Mouse (Mus musculus): ENCODE results near the gene Mboat2. TPM values are rescaled to one million over a fixed set of nuclear protein-coding genes. Genes with fewer than 3 reads are reported as not detected.
A peak's percentile ranks its signal among the peaks of the same experiment; 100 is the strongest.

Gene Mboat2
- polyA plus RNA-seq, 1 experiment from 2014 or later = 2.8 TPM

- no peak overlapping the region for H3K9ac ChIP-seq (ENCODE audit: low read depth, low read length)
- no peak for ATAC-seq (ENCODE audit: low read depth)
- H3K4me2 ChIP-seq (ENCODE audit: low read depth, low read length) = no peak overlapping the region
- no peak overlapping the region for H3K27ac ChIP-seq (ENCODE audit: low read length)
- H3K4me3 ChIP-seq (ENCODE audit: low read depth, low read length) = no peak overlapping the region
- H3K36me3 ChIP-seq (ENCODE audit: control insufficient read depth, insufficient read depth) = no peaks in the 10 kb centered on the region
- 41% methylated on average over 8 of the region's 8 CpGs for WGBS (ENCODE audit: insufficient replicate concordance)
- H3K4me1 ChIP-seq (ENCODE audit: control insufficient read depth, low read depth, low read length) = peaks cover 20% of the 10 kb centered on the region
- no peaks in the 10 kb centered on the region for H3K9me3 ChIP-seq (replicated peaks; ENCODE audit: control insufficient read depth, low read length)
- no peaks in the 10 kb centered on the region for H3K27me3 ChIP-seq (ENCODE audit: control insufficient read depth, insufficient read depth, low read depth, low read length)
Observed at GRCm38 (mm10) chr12:24972371-24973350, 142.0 kb downstream of the Mboat2 start.

GRCm38 (mm10) chr12:24973586-24973985, 142.9 kb downstream of the Mboat2 start:
- Histone ChIP-seq H3K27me3 (ENCODE audit: control insufficient read depth, insufficient read depth, low read depth, low read length) (no peaks in the 10 kb centered on the region), H3K27ac (ENCODE audit: low read length) (no peak overlapping the region), H3K36me3 (ENCODE audit: control insufficient read depth, insufficient read depth) (no peaks in the 10 kb centered on the region), H3K4me1 (ENCODE audit: control insufficient read depth, low read depth, low read length) (peaks cover 20% of the 10 kb centered on the region), H3K9me3 (replicated peaks; ENCODE audit: control insufficient read depth, low read length) (no peaks in the 10 kb centered on the region), H3K4me3 (ENCODE audit: low read depth, low read length) (no peak overlapping the region), H3K9ac (ENCODE audit: low read depth, low read length) (no peak overlapping the region), H3K4me2 (ENCODE audit: low read depth, low read length) (no peak overlapping the region)
- 15% methylated on average over 5 of the region's 5 CpGs for WGBS (ENCODE audit: insufficient replicate concordance)
- no peak; the same call in 1 of the 2 replicates for ATAC-seq (ENCODE audit: low read depth)

- Histone ChIP-seq H3K4me1 (ENCODE audit: control insufficient read depth, low read depth, low read length) (peaks cover 20% of the 10 kb centered on the region), H3K4me3 (ENCODE audit: low read depth, low read length) (peak within 1 kb of the TSS; percentile 89), H3K27me3 (ENCODE audit: control insufficient read depth, insufficient read depth, low read depth, low read length) (no peaks in the 10 kb centered on the region), H3K4me2 (ENCODE audit: low read depth, low read length) (peak within 1 kb of the TSS; percentile 89), H3K9ac (ENCODE audit: low read depth, low read length) (peak within 1 kb of the TSS; percentile 80), H3K9me3 (replicated peaks; ENCODE audit: control insufficient read depth, low read length) (no peaks in the 10 kb centered on the region), H3K36me3 (ENCODE audit: control insufficient read depth, insufficient read depth) (no peaks in the 10 kb centered on the region), H3K27ac (ENCODE audit: low read length) (peak within 1 kb of the TSS; percentile 90)
- 13% methylated on average over 29 of the region's 29 CpGs for WGBS (ENCODE audit: insufficient replicate concordance)
- peak; percentile 86 for ATAC-seq (ENCODE audit: low read depth)
Observed at GRCm38 (mm10) chr12:24974446-24975114, 143.9 kb downstream of the Mboat2 start, which contains the start of gene Kidins220. Kidins220 (plus strand) TSS chr12:24974925.

GRCm38 (mm10) chr12:24975115-24975733, 144.5 kb downstream of the Mboat2 start:
- Histone ChIP-seq H3K4me3 (ENCODE audit: low read depth, low read length) (peak overlapping the region; percentile 89), H3K4me2 (ENCODE audit: low read depth, low read length) (peak overlapping the region; percentile 89), H3K27me3 (ENCODE audit: control insufficient read depth, insufficient read depth, low read depth, low read length) (no peaks in the 10 kb centered on the region), H3K36me3 (ENCODE audit: control insufficient read depth, insufficient read depth) (no peaks in the 10 kb centered on the region), H3K27ac (ENCODE audit: low read length) (peak overlapping the region; percentile 90), H3K4me1 (ENCODE audit: control insufficient read depth, low read depth, low read length) (peaks cover 20% of the 10 kb centered on the region), H3K9ac (ENCODE audit: low read depth, low read length) (peak overlapping the region; percentile 80), H3K9me3 (replicated peaks; ENCODE audit: control insufficient read depth, low read length) (no peaks in the 10 kb centered on the region)
- ATAC-seq (ENCODE audit: low read depth) = peak; percentile 68
- under 1% methylated on average over 31 of the region's 31 CpGs for WGBS (ENCODE audit: insufficient replicate concordance)

GRCm38 (mm10) chr12:24985226-24985625, 154.5 kb downstream of the Mboat2 start:
- Histone ChIP-seq H3K27ac (ENCODE audit: low read length) (no peak overlapping the region), H3K27me3 (ENCODE audit: control insufficient read depth, insufficient read depth, low read depth, low read length) (no peaks in the 10 kb centered on the region), H3K9ac (ENCODE audit: low read depth, low read length) (no peak overlapping the region), H3K36me3 (ENCODE audit: control insufficient read depth, insufficient read depth) (peaks cover 7% of the 10 kb centered on the region), H3K4me3 (ENCODE audit: low read depth, low read length) (no peak overlapping the region), H3K4me2 (ENCODE audit: low read depth, low read length) (no peak overlapping the region), H3K4me1 (ENCODE audit: control insufficient read depth, low read depth, low read length) (no peaks in the 10 kb centered on the region), H3K9me3 (replicated peaks; ENCODE audit: control insufficient read depth, low read length) (no peaks in the 10 kb centered on the region)
- 61% methylated on average over 5 of the region's 5 CpGs for WGBS (ENCODE audit: insufficient replicate concordance)
- no peak for ATAC-seq (ENCODE audit: low read depth)

- no peak overlapping the region for H3K4me3 ChIP-seq (ENCODE audit: low read depth, low read length)
- H3K36me3 ChIP-seq (ENCODE audit: control insufficient read depth, insufficient read depth) = peaks cover 30% of the 10 kb centered on the region
- ATAC-seq (ENCODE audit: low read depth) = no peak
- no peaks in the 10 kb centered on the region for H3K27me3 ChIP-seq (ENCODE audit: control insufficient read depth, insufficient read depth, low read depth, low read length)
- H3K4me1 ChIP-seq (ENCODE audit: control insufficient read depth, low read depth, low read length) = no peaks in the 10 kb centered on the region
- H3K4me2 ChIP-seq (ENCODE audit: low read depth, low read length) = no peak overlapping the region
- H3K9ac ChIP-seq (ENCODE audit: low read depth, low read length) = no peak overlapping the region
- WGBS (ENCODE audit: insufficient replicate concordance) = 78% methylated on average over 4 of the region's 4 CpGs
- H3K27ac ChIP-seq (ENCODE audit: low read length) = no peak overlapping the region
- no peaks in the 10 kb centered on the region for H3K9me3 ChIP-seq (replicated peaks; ENCODE audit: control insufficient read depth, low read length)
Observed at GRCm38 (mm10) chr12:24995350-24995749, 164.7 kb downstream of the Mboat2 start.

- no peaks in the 10 kb centered on the region for H3K9me3 ChIP-seq (replicated peaks; ENCODE audit: control insufficient read depth, low read length)
- no peak overlapping the region for H3K4me2 ChIP-seq (ENCODE audit: low read depth, low read length)
- no peaks in the 10 kb centered on the region for H3K27me3 ChIP-seq (ENCODE audit: control insufficient read depth, insufficient read depth, low read depth, low read length)
- H3K27ac ChIP-seq (ENCODE audit: low read length) = no peak overlapping the region
- no peak overlapping the region for H3K9ac ChIP-seq (ENCODE audit: low read depth, low read length)
- no peak for ATAC-seq (ENCODE audit: low read depth)
- WGBS (ENCODE audit: insufficient replicate concordance) = 80% methylated on average over 6 of the region's 6 CpGs
- peaks cover 27% of the 10 kb centered on the region; the same call in 1 of the 2 replicates for H3K36me3 ChIP-seq (ENCODE audit: control insufficient read depth, insufficient read depth)
- no peak overlapping the region for H3K4me3 ChIP-seq (ENCODE audit: low read depth, low read length)
- H3K4me1 ChIP-seq (ENCODE audit: control insufficient read depth, low read depth, low read length) = no peaks in the 10 kb centered on the region
Observed at GRCm38 (mm10) chr12:25005350-25005749, 174.7 kb downstream of the Mboat2 start.

- Histone ChIP-seq H3K36me3 (ENCODE audit: control insufficient read depth, insufficient read depth) (peaks cover 27% of the 10 kb centered on the region), H3K9ac (ENCODE audit: low read depth, low read length) (no peak overlapping the region), H3K4me3 (ENCODE audit: low read depth, low read length) (no peak overlapping the region), H3K4me1 (ENCODE audit: control insufficient read depth, low read depth, low read length) (peaks cover 4% of the 10 kb centered on the region), H3K27me3 (ENCODE audit: control insufficient read depth, insufficient read depth, low read depth, low read length) (no peaks in the 10 kb centered on the region), H3K4me2 (ENCODE audit: low read depth, low read length) (no peak overlapping the region), H3K9me3 (replicated peaks; ENCODE audit: control insufficient read depth, low read length) (no peaks in the 10 kb centered on the region), H3K27ac (ENCODE audit: low read length) (no peak overlapping the region)
- WGBS (ENCODE audit: insufficient replicate concordance) = 45% methylated on average over 9 of the region's 9 CpGs
- ATAC-seq (ENCODE audit: low read depth) = no peak
Observed at GRCm38 (mm10) chr12:25009957-25010356, 179.3 kb downstream of the Mboat2 start.
